Mouse (Mus musculus): ENCODE results near the gene Wnt8b. TPM values are rescaled to one million over a fixed set of nuclear protein-coding genes. Genes with fewer than 3 reads are reported as not detected.

Wnt8b gene
- total RNA-seq, 2 experiments from 2014 or later = not detected

DNA sequence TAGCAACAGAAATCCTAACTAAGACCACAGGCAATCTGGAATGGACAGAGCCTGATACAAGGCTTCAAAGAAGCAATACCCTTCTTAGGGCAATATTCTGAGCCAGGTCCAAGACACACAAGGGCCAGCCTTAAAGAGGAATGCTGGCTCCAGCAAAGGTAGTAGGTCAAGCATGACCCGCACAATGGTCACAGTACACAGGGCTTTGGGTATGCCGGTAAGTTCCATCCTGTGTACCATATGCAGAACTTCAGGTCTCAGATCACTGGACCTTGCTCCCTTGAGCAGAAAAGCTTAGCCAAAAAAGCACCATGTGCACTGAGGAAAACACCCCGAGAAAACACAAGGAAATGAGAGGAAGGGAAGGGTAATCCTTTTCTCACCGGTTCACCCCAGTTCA is 60.0 kb downstream of the Wnt8b start:
- no peak for ATAC-seq (replicated peaks; ENCODE audit: poor library complexity, severe bottlenecking)

DNA sequence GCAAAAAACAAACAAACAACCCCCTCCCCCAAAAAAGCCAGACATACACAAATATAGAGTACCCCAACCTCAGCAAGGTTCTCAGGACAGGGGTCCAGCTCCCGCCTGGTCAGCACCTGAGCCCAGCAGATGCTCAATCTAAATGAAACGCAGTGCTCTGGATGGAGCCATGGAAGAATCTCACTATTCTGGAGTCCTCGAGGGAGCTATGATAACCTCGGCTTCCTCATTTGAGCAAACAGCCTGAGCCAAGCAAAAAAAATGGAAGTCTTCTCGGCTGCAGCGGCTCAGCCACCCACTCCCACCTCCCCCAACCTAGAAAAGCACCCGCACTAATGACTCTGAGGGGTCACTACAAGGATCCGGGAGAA is 61.2 kb downstream of the Wnt8b start:
- ATAC-seq (replicated peaks; ENCODE audit: poor library complexity, severe bottlenecking) = peak; percentile 58

DNA sequence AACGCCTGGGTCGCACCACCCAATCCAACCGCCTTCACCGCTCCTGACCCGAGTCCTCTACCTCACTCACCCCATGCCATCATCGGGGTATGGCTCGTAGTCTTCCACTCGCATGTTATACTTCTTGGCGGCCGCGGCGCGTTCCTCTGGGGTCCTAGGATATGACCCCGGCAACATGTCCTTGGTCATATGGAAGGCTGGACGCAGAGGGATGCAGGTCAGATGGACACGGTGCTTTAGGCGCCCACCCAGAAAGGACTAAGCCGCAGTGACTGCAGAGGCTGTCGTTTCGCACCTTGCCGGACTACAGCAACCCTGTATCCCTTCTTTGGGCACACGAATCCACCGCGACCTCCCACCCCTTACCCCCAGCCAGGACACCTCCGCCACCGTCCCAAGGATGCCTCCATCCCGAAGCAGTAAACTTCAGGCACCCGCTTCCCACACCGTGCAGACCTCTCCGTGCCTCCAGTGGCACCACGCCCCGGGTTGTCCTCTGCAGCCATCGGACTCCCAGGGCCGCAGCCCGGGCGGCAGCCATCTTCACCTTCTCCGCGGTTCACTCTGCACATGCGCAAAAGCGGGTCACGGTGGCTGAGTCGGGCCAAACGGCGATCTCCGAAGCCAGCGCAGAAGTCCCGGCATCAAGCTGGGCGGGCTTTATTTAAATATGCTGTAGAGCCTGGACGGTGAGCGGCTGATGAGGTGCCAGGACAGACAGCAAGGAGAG is 61.8 kb downstream of the Wnt8b start, which contains the start of gene Ndufb8:
Ndufb8 (minus strand) TSS at position 580 of the 730 bp plus-strand sequence.
- ATAC-seq (replicated peaks; ENCODE audit: poor library complexity, severe bottlenecking) = peak; percentile 91

DNA sequence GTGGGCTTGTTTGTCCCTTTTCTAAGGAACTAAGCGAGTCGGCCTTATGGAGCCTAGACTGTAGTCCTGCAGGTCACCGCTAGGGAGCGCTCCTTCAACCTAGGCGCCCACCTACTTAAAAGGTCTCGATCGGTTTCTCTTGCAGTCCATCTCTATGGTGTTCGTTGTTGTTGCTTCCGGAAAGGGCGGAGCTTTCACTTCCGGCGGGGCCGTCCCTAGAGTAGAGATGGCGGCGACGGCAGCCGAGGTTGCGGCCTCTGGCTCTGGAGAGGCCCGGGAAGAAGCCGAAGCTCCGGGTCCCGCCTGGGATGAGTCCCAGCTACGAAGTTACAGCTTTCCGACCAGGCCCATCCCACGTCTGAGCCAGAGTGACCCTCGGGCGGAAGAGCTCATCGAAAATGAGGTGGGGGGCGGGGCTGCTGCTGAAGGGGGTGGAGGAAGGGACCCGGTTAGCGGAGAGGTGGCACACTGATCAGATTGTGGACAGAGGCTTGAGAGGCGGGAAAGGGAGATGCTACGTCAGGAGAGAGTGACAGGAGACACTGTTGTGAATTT is 69.5 kb downstream of the Wnt8b start, which contains the start of gene Hif1an:
Hif1an (plus strand) TSS at position 199 of the 555 bp plus-strand sequence.
- peak; percentile 98 for ATAC-seq (replicated peaks; ENCODE audit: poor library complexity, severe bottlenecking)

Other genes starting within 250 kb of the Wnt8b start
- 91.6 and 93.4 TPM in 2 replicates for gene Scd2, start 199.8 kb upstream of the Wnt8b start, total RNA-seq (2014; fragmentation: Nextera tagmentation)
- gene Scd2, start 199.8 kb upstream of the Wnt8b start, total RNA-seq (2017) = 108 and 109 TPM in 2 replicates
- not detected in 2 replicates for gene Scd4, start 160.4 kb upstream of the Wnt8b start, total RNA-seq (2014; fragmentation: Nextera tagmentation)
- gene Scd4, start 160.4 kb upstream of the Wnt8b start, total RNA-seq (2017) = 0.22 TPM in 1 of 2 replicates, not detected in the other
- gene Scd1, start 85.6 kb upstream of the Wnt8b start, total RNA-seq (2014; fragmentation: Nextera tagmentation) = 0.41 TPM in 1 of 2 replicates, not detected in the other
- not detected in 2 replicates for gene Scd1, start 85.6 kb upstream of the Wnt8b start, total RNA-seq (2017)
- 0.67 and 4.0 TPM in 2 replicates for gene Sec31b, start 52.4 kb downstream of the Wnt8b start, total RNA-seq (2014; fragmentation: Nextera tagmentation)
- 0.62 and 0.95 TPM in 2 replicates for gene Sec31b, start 52.4 kb downstream of the Wnt8b start, total RNA-seq (2017)
- gene Gm20538, start 59.4 kb downstream of the Wnt8b start, total RNA-seq (2014; fragmentation: Nextera tagmentation) = not detected in 2 replicates
- gene Gm20538, start 59.4 kb downstream of the Wnt8b start, total RNA-seq (2017) = not detected in 2 replicates
- 424 and 454 TPM in 2 replicates for gene Ndufb8, start 62.0 kb downstream of the Wnt8b start, total RNA-seq (2014; fragmentation: Nextera tagmentation)
- 298 and 303 TPM in 2 replicates for gene Ndufb8, start 62.0 kb downstream of the Wnt8b start, total RNA-seq (2017)
- gene Hif1an, start 69.4 kb downstream of the Wnt8b start, total RNA-seq (2014; fragmentation: Nextera tagmentation) = 8.5 and 9.5 TPM in 2 replicates
- gene Hif1an, start 69.4 kb downstream of the Wnt8b start, total RNA-seq (2017) = 4.8 and 9.9 TPM in 2 replicates